Mouse (Mus musculus) thymus, adult 2 months (tissue): ENCODE results near the gene Papolg.

ENCODE experiments used
- CTCF ChIP-seq: fragments of 200-500 bp; IDR thresholded peaks from 2 replicates; pipeline ENCODE4 v1.5.1; 2012; ENCODE audit warnings: mild to moderate bottlenecking, control low read depth, low read length, moderate library complexity, borderline replicate concordance; ENCODE audit not compliant: control insufficient read depth, poor library complexity, insufficient read depth; ENCODE audit errors: extremely low read depth
- POLR2A ChIP-seq: fragments of 200-500 bp; IDR thresholded peaks from 2 replicates; pipeline ENCODE4 v1.6.1; 2012; ENCODE audit warnings: mild to moderate bottlenecking, low read length, control low read depth, moderate library complexity; ENCODE audit not compliant: control insufficient read depth, poor library complexity, insufficient read depth; ENCODE audit errors: extremely low read depth

DNA sequence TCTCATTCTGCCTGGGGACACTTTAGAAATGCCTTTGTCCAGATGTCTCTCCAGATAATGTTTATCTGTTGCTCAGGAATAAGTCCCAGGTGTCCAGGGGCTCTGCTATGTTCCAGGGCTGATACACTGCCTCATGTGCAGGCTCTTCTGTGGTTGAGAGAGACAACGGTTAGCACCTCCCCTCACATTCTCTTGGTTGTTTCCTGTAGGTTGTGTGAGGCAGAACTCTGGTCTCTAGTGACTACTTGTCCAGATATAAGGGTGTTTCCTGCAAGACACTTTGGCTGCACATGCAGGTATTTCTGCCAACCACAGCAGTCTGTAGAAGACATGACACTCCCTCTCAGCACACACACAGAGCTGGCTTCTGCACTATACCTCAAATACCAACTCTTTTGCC is 76.3 kb downstream of the Papolg start:
- TF ChIP-seq CTCF (no peak), POLR2A (no peak)
